Mouse (Mus musculus): ENCODE data around the gene Mrpl20.

Gene Mrpl20

DNA sequence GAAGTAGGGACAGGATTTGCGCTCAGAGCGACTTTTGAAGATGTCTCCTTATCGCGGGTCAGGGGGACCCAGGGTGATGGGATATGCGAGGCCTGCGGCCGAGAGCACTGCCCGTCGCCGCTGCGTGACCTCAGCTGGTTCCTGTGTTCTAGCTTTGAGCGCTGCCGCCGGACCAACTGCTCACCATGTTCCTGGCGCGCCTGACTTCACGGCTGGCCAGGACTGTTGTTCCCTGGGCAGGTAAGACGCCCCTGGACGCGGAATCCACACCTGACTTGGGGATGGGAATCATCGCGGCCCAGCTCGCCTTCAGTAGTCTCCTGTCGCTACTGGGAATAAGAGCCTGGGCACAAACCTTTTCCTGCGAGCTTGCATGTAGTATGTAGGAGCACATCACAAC is 29.2 kb downstream of the Mrpl20 start:
- DNase-seq (ENCODE audit: low spot score): no peak

GRCm38 (mm10) chr4:155832321-155832720 is 29.6 kb downstream of the Mrpl20 start:
- no peak for DNase-seq (ENCODE audit: low spot score)

DNA sequence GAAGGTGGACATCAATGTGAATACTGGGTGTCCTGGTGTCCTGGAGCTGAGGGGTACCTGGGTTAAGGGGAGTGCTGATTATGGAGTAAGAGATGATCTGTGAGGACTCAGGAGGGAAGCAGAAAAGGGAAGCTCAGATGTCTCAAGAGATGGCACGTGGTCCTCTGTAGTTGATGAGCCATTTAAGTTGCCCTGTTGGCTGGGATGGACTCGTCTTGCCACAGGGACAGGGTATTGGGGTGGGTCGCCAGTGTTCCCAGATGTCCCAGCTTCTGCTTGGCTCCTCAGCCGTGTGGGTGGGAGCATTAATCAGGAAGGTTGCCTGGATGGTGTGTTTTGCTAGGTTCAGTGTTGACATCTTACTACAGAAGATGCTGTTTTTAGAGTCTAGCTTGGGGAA is 30.6 kb downstream of the Mrpl20 start:
- DNase-seq (ENCODE audit: low spot score): no peak

GRCm38 (mm10) chr4:155833836-155834235 is 31.2 kb downstream of the Mrpl20 start:
- peak; percentile 93 for DNase-seq (ENCODE audit: low spot score)

- DNase-seq (ENCODE audit: low spot score): peak; percentile 75
These were observed 34.8 kb downstream of the Mrpl20 start for GRCm38 (mm10) chr4:155837404-155838010.

DNA sequence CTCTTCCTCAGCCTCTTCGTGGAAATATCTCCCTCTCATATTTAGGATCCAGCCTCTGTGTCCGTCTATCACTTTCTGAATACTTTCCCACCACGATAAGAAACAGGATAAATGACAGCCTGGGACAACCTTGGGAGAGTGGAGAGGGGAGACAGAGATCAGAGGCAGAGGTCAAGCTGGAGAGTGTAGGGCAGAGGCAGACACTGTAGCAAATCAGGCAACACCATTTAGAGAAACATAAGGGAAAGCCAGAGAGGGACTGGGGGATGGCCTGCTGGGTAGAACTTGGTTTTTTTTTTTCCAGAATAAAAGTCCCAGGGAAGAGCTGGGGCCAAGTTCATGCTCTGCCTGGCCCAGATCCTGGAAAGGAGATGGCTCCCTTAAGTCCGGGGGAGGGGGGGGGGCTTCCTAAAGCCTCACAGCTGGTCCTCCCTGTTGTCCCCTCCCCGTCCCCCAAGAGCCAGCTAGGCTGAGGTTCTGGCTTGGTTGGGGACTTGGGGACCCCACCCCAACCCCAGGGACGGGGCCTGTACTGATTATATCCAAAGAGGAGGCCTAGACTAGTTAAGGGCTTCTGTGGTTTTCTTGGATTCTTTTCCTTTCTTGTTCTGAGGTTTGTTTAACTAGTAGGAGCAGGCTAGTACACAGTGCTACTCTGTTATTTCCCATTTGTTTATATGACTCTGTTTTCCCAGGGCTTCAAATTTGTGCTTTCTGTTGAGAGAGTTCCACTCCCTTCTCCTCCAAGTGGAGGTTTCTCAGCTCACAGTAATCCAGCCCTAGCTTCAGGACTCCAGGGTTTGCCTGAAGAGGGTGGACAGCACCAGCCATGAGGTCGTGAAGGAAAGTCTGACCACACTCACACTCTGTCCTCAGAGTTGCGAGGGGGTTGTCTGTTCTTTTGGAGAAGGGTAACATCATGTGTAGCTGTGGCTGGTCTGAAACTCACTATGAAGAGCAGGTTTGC is 35.8 kb downstream of the Mrpl20 start:
- peak; percentile 85 for DNase-seq (ENCODE audit: low spot score)

DNA sequence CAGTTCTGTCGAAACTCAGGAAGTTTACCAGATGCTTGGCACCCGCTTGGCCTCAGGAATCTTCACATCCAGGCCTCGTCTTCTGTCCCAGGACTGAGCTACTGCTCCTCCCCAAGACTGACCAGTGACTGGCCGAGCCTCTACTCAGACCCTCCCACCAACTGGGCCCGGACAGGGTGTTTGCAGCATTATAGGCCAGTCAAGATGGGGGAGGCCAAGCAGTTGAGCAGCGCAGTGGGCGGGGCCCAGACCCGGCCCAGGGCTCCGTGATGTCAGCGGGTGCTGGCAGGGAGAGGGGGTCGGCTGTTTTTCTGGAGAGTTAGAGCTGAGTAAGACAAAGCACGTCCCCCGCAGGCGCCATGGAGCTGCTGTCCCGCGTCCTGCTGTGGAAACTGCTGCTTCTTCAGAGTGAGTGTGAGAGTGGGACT is 36.8 kb downstream of the Mrpl20 start, which contains the start of gene Mxra8:
Gene Mxra8, plus strand, starts transcription at position 198 of the 428 bp plus-strand sequence.
- DNase-seq (ENCODE audit: low spot score): peak; percentile 96

DNA sequence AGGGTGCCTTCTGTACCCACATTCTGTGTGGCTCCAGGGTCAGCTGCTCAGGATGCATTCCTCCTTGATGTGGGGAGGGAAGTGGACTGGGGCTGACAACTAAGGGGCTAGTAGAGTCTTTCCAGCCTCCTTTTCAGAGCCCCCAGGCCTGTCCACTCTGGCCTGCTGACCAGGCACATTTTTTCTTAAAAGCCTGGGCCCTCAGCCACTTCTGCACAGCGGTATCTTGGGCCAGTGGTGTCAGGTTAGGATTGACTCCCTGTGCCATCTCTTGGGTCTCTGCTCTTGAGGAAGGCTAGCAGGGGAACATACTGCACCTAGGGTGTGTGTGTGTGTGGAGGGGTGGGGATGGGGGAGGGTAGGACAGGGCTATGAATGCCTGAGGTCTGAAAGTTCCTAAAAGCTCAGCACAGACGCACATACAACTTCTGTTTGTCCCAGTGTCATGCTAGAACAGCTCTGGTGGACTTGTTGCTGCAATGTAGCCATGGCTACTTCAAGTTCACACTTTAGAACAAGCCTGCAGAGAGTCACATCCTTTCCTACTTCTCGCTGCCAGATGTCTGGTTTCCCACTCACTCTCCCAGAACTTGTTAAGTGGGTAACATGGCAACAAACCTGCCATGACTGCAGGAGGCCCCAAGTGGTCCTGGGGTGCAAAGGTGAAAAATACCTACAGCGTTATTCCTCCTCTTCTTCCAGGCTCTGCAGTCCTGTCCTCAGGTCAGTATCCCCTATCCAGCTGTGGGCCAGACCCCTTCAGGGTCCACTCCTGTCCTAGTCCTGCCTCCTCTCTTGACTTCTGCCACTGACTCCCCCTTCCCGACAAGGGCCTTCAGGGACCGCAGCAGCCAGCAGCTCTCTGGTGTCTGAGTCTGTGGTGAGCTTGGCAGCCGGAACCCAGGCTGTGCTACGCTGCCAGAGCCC is 37.7 kb downstream of the Mrpl20 start:
- peak; percentile 60 for DNase-seq (ENCODE audit: low spot score)

DNA sequence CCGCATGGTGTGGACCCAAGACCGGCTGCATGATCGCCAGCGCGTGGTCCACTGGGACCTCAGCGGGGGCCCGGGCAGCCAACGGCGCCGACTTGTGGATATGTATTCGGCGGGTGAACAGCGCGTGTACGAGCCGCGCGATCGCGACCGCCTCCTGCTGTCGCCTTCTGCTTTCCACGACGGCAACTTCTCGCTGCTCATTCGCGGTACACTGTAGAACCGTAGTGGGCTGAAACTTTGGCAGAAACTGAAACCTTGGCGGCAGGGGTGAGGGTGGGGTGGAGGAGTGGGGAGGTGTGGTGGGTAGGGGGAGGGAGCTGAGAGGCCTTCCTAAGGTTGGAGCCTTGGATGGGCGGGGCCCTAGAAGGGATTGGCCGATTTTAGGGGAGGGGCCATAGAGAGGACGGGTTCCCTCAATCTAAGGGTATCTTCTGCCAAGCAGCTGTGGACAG is 38.4 kb downstream of the Mrpl20 start:
- DNase-seq (ENCODE audit: low spot score): peak; percentile 38

DNA sequence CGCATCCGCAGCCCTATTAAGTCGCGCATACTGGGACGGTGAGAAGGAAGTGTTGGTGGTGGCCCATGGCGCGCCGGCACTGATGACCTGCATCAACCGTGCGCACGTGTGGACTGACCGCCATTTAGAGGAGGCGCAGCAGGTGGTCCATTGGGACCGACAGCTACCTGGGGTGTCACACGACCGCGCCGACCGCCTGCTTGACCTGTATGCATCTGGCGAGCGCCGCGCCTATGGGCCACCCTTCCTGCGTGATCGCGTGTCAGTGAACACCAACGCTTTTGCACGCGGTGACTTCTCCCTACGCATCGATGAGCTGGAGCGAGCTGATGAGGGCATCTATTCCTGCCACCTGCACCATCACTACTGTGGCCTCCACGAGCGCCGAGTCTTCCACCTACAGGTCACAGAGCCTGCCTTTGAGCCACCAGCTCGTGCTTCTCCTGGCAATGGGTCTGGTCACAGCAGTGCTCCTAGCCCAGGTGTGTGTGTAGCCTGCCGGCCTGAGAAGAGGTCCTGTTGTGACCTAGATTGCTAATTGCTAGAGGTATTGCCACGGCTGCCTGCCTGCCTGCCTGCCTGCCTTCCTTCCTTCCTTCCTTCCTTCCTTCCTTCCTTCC is 39.1 kb downstream of the Mrpl20 start:
- DNase-seq (ENCODE audit: low spot score): no peak

DNA sequence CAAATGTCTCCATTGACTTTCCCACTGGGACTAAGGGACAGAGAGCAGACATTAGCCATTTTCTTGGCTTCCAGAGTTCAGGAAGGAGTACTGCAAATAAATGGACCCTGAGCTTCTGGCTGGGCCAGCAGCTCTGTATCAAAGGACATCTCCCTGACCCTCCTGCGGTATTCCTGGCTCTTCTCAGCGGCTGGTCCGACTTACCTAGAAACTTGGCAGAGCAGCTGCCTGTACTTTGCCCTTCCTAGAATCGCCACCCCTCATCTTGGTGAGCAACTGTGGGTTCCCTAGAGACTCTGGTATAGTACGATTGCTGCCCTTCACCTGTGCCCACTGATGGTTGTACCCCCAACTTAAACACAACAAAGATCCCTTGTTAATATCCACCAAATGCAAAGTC is 40.6 kb downstream of the Mrpl20 start:
- no peak for DNase-seq (ENCODE audit: low spot score)

DNA sequence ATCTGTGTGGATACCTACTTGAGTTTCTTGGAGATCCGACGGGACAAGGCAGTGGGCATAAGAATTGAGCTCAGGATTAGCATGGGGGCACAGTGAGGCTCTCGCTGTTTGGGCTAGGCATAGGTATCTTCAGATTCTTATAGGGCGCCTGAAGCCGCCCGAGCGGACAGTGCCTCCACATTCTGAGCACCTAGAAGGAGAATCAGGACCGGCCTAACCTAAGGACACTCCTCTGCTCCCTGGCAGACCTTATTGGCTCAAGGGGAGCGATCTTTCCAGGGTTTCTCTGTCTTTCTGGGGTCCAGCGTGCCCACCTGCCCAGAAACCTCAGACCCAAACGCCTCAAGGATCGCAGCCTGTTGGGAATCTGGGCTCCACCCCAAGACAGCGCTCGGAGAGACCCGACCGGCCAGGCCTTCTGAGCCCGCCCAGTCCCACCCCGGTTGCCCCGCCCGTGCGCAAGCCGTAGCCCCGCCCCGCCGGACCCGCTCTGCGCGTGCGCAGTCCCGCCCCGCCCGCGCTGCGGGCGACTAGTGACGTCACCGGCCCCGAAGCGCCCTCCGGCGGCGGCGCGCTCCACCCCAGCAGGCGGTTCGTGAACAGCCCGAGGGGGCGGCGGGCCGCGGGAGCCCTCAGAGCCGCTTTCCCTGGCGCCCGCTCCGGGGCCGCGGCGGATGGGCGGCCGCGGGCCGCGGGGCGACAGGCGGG is 44.3 kb downstream of the Mrpl20 start, which contains the start of gene Dvl1:
Gene Dvl1, plus strand, starts transcription at position 532 of the 708 bp plus-strand sequence.
- DNase-seq (ENCODE audit: low spot score): peak; percentile 86

GRCm38 (mm10) chr4:155847591-155848352 is 45.1 kb downstream of the Mrpl20 start:
- DNase-seq (ENCODE audit: low spot score): peak; percentile 27

DNA sequence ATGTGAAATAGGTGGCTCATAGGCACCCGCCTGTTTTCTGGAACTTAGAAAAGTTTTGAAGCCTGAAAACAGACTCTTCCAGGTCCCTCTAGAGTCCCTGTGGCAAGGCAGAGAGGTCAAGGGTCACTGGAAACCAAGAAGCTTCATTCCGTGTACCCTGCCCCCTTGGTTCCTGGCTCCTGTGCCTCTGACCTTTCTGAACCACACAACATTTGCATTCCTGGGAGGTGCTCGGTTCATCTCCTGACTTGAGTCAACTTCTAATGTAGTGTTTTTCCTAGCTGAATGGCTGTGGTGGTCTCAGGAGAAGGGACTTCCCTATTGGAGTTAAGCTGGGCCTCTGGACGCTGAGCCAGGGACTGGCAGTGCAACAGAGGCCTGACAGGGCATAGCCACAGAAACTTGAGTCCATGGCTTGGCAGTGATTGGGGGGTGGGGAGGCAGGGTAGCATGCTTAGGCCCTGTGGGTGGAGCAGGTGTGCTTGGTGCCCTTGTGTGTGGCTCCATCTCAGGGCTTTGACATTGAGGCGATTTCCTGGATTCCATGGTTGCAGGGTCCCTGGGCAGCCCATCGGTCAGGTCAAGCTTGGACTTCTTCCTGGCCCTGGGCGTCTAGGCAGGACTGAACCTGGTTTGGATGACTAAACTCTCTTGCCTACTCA is 45.9 kb downstream of the Mrpl20 start:
- peak; percentile 31 for DNase-seq (ENCODE audit: low spot score)

DNA sequence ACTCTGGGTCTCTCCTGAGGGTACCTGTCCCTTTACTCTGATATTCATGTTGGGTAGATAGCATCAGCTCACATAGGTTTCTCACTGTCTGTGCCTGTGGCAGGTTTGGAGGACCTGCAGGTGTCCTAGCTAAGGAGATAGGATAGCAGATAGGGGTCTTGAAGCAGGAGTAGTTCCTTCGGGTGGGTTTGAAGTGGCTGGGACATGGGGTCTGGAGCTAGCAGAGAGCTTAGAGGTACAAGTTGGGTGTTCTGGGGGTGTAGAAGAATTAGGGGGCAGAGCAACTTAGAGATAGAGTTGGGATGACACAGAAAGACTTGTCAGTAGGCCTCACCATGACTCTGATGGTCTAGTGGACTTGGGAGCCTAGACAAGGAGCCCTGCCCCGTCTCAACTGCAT is 46.7 kb downstream of the Mrpl20 start:
- DNase-seq (ENCODE audit: low spot score): no peak

DNA sequence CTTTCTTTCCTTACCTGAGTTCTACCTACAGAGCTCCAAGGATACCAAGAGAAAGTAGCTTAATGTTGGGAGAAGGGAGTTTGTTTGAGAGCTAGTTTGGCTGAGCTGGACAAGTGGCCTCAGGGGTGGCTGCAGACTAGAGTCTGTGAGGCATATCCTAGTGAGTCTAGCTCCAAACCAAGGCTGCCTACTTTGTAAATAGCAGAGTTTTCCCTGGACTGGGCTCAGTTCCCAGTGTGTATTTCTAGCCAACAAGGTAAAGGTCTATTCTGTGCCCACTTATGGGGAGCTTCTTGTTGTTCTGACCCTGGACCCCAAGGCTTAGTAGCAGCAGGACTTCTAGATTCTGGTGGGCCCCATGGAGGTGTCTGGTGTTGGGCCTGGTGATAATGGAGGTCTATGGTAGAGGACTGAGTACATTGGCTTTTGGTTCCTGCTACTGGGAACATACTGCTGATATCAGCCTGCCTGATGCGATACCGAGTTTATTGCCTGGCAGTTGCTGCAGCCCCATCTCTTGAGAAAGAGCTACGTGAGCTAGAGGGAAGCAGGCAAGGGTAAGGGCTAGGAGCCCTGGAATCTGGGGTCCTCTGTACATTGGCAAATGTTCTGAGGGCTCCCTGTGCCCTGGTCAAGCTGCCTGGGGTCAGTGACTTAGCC is 47.2 kb downstream of the Mrpl20 start:
- DNase-seq (ENCODE audit: low spot score): no peak

GRCm38 (mm10) chr4:155851368-155851767 is 48.7 kb downstream of the Mrpl20 start:
- DNase-seq (ENCODE audit: low spot score): no peak

GRCm38 (mm10) chr4:155851951-155852411 is 49.3 kb downstream of the Mrpl20 start:
- DNase-seq (ENCODE audit: low spot score): no peak

DNA sequence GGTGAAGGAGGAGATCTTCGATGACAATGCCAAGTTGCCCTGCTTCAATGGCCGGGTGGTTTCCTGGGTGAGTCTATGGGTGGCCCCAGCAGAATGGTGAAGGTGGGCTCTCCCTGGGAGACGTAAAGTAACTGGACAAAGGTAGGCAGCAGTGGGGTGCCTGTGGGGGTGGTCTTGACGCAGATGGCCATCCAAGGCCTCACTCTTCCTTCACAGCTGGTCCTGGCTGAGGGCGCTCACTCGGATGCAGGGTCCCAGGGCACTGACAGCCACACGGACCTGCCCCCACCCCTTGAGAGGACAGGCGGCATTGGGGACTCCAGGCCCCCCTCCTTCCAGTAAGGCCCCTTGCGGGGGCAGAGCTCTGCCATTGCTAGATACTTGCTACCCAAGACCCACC is 50.7 kb downstream of the Mrpl20 start:
- DNase-seq (ENCODE audit: low spot score): no peak
